Mouse (Mus musculus): ENCODE measurements around the gene Ranbp6. TPM values are rescaled to one million over a fixed set of nuclear protein-coding genes. Genes with fewer than 3 reads are reported as not detected.

The Ranbp6 gene
- total and polyA plus RNA-seq, 2 experiments from 2014 or later, result 37.2 to 39.0 TPM

DNA sequence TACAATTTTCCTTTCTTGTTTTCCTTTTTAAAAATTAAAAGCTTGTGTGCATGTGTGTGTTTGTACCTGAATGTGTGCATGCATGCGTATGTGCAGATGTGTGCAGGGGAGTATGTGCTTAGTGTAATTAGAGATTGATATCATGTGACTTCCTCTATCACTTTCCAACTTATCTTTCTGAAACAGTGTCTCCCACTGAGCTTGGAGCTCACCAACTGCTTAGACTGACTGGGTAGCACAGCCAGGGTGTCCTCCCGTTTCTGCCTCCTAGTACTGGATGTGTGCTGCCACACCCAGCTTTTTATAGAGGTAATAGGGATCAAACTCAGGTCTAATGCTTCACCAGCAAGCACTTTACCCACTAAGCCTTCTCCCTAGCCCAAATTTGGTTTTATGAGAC is 29.9 kb downstream of the Ranbp6 start:
- Histone ChIP-seq H3K9ac (replicated peaks; ENCODE audit: low read length) (no peak overlapping the region), H3K27ac (no peak overlapping the region), H3K9me3 (ENCODE audit: low read length) (no peaks in the 10 kb centered on the region), H3K27me3 (ENCODE audit: insufficient read depth, low read length) (no peaks in the 10 kb centered on the region), H3K4me3 (ENCODE audit: low read length) (no peak overlapping the region), H3K4me2 (ENCODE audit: low read depth, low read length) (no peak overlapping the region), H3K36me3 (ENCODE audit: insufficient read depth, low read length) (0 out of 2 replicates have a peak, but pooled peaks cover 3% of the 10 kb centered on the region), H3K4me1 (ENCODE audit: insufficient read depth, low read length) (no peaks in the 10 kb centered on the region)
- no peak for TF ChIP-seq CTCF (IDR thresholded peaks at IDR 0.05; ENCODE audit: low read depth)
- DNase-seq (ENCODE audit: low spot score) (no peak), ATAC-seq (no peak)
- whole genome bisulfite sequencing, result 96% methylated on average over 2 of the region's 2 CpGs

Other genes starting within 250 kb of the Ranbp6 start
- gene Ermp1, start 164.6 kb downstream of the Ranbp6 start, total RNA-seq (2014; rRNA removed), result 22.5 and 28.7 TPM in 2 replicates
- gene Ermp1, start 164.6 kb downstream of the Ranbp6 start, polyA plus RNA-seq (2015; fragmentation: Nextera tagmentation; extraction: Ambion mirVana), result 10.9 and 11.4 TPM in 2 replicates
- not detected in 2 replicates for gene Mlana, start 115.2 kb downstream of the Ranbp6 start, total RNA-seq (2014; rRNA removed)
- gene Mlana, start 115.2 kb downstream of the Ranbp6 start, polyA plus RNA-seq (2015; fragmentation: Nextera tagmentation; extraction: Ambion mirVana), result not detected in 2 replicates
- gene 9930021J03Rik, start 7.0 kb downstream of the Ranbp6 start, total RNA-seq (2014; rRNA removed), result 23.8 and 24.1 TPM in 2 replicates
- gene 9930021J03Rik, start 7.0 kb downstream of the Ranbp6 start, polyA plus RNA-seq (2015; fragmentation: Nextera tagmentation; extraction: Ambion mirVana), result 5.2 and 5.4 TPM in 2 replicates
- gene Il33, start 112.1 kb upstream of the Ranbp6 start, total RNA-seq (2014; rRNA removed), result 13.7 and 15.3 TPM in 2 replicates
- gene Il33, start 112.1 kb upstream of the Ranbp6 start, polyA plus RNA-seq (2015; fragmentation: Nextera tagmentation; extraction: Ambion mirVana), result 16.9 and 19.0 TPM in 2 replicates
- gene Trpd52l3, start 190.8 kb upstream of the Ranbp6 start, total RNA-seq (2014; rRNA removed), result not detected in 2 replicates
- not detected in 2 replicates for gene Trpd52l3, start 190.8 kb upstream of the Ranbp6 start, polyA plus RNA-seq (2015; fragmentation: Nextera tagmentation; extraction: Ambion mirVana)
- 52.6 and 53.2 TPM in 2 replicates for gene Uhrf2, start 217.5 kb upstream of the Ranbp6 start, total RNA-seq (2014; rRNA removed)
- gene Uhrf2, start 217.5 kb upstream of the Ranbp6 start, polyA plus RNA-seq (2015; fragmentation: Nextera tagmentation; extraction: Ambion mirVana), result 25.7 and 27.2 TPM in 2 replicates